ENCODE assay signal across 17 mouse cellular contexts in the genomic region with DNA sequence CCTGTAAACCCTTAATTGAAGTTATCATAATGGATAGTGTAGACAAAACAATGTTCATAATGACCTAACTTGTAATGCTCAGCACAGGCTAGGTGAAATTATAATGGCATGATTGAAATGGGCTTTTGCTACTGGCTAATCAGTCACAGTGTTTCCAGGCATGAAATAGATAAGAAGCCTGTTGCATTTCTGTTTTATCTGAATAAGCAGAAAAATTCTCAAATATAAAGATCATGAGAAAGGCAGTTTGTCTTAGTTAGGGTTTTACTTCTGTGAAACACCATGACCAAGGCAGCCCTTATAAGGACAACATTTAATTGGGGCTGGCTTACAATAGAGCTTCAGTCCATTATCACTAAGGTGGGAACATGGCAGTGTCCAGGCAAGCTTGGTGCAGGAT.
"Had no signal": no experiment of that assay in that cellular context is flagged by ENCODE, and none has a peak within 500 bp of the region (broad histone marks: within the 10 kb centered on the region; RNA-seq: fewer than 3 reads in every experiment).

No protein-coding gene starts in this region.

- DNase-seq: kidney, adult 11 months; kidney, adult 8-10 months; kidney, postnatal 14 days; kidney, postnatal 4 days; lung, embryonic 14.5 days; midbrain, embryonic 14.5 days; thymus, adult 2 months; thymus, postnatal 14 days; thymus, postnatal 4 days had no signal

- H3K9ac ChIP-seq: intestine, embryonic 15.5 days; kidney, embryonic 15.5 days; limb, embryonic 13.5 days; lung, embryonic 14.5 days had no signal

- H3K4me3 ChIP-seq: intestine, embryonic 15.5 days; kidney, embryonic 15.5 days; limb, embryonic 10.5 days; limb, embryonic 13.5 days; megakaryocyte, embryonic 14.5 days had no signal

- H3K9me3 ChIP-seq: intestine, embryonic 15.5 days; kidney, embryonic 15.5 days; limb, embryonic 10.5 days; limb, embryonic 13.5 days; megakaryocyte, embryonic 14.5 days had no signal

- H3K27ac ChIP-seq: intestine, embryonic 15.5 days; kidney, embryonic 15.5 days; limb, embryonic 10.5 days; limb, embryonic 13.5 days; macrophage had no signal

- H3K4me2 ChIP-seq: intestine, embryonic 15.5 days; kidney, embryonic 15.5 days; limb, embryonic 13.5 days; lung, embryonic 14.5 days; midbrain, embryonic 11.5 days had no signal

- H3K27me3 ChIP-seq: intestine, embryonic 15.5 days; kidney, embryonic 15.5 days; limb, embryonic 13.5 days; megakaryocyte, embryonic 14.5 days had no signal

- ATAC-seq: intestine, embryonic 15.5 days; lung, postnatal 0 days had no signal

- H3K4me1 ChIP-seq: intestine, embryonic 15.5 days had no signal
